Mouse (Mus musculus) forebrain, embryonic 13.5 days (tissue): ENCODE results near the gene Slc17a7. TPM values are rescaled to one million over a fixed set of nuclear protein-coding genes. Genes with fewer than 3 reads are reported as not detected.
"Not testable (repeated sequence)": the region's sequence is repeated elsewhere in the genome, so short reads cannot be mapped to it uniquely, and the experiment has no call there.

Source experiments
- ATAC-seq: fragments of 200-750 bp; cut with Nextera tagmentation; 2 replicates; pipeline ENCODE4 v1.8.0; 2017
- H3K27ac ChIP-seq: fragments of 300-500 bp; sonication (generic); 2 replicates; pipeline ENCODE4 v1.5.1; 2015; ENCODE audit warnings: inconsistent platforms, mild to moderate bottlenecking, moderate library complexity
- H3K27me3 ChIP-seq: fragments of 300-500 bp; sonication (generic); 2 replicates; pipeline ENCODE4 v1.6.1; 2015; ENCODE audit warnings: mild to moderate bottlenecking, inconsistent platforms
- H3K36me3 ChIP-seq: fragments of 300-500 bp; sonication (generic); 2 replicates; pipeline ENCODE4 v1.6.1; 2015; ENCODE audit warnings: mild to moderate bottlenecking, inconsistent platforms; ENCODE audit not compliant: poor library complexity, severe bottlenecking
- H3K4me1 ChIP-seq: fragments of 300-500 bp; sonication (generic); 2 replicates; pipeline ENCODE4 v1.6.1; 2015; ENCODE audit warnings: inconsistent platforms
- H3K4me2 ChIP-seq: fragments of 300-500 bp; sonication (generic); 2 replicates; pipeline ENCODE4 v1.6.1; 2015; ENCODE audit warnings: inconsistent platforms, mild to moderate bottlenecking, moderate library complexity
- H3K4me3 ChIP-seq: fragments of 300-500 bp; sonication (generic); 2 replicates; pipeline ENCODE4 v1.5.1; 2015; ENCODE audit warnings: mild to moderate bottlenecking, inconsistent platforms
- H3K9ac ChIP-seq: fragments of 300-500 bp; sonication (generic); 2 replicates; pipeline ENCODE4 v1.6.1; 2015; ENCODE audit warnings: mild to moderate bottlenecking, inconsistent platforms
- H3K9me3 ChIP-seq: fragments of 300-500 bp; sonication (generic); replicated peaks from 2 replicates; pipeline ENCODE4 v1.6.1; 2016; ENCODE audit warnings: inconsistent platforms
- WGBS: fragments of 180-500 bp; shearing (Covaris S2); methylation state at CpG from one replicate; pipeline ENCODE4 v1.1.7; 2015; 5-methylcytosine and 5-hydroxymethylcytosine counted together
- polyA plus RNA-seq: library from polyadenylated mRNA; unstranded; fragments of >200 nt; fragmentation: Nextera tagmentation; extraction: Ambion mirVana; gene quantifications from 2 replicates; pipeline ENCODE4 v1.2.1, GENCODE M21; 2015

Slc17a7 gene
- polyA plus RNA-seq, 1 experiment from 2014 or later = 14.2 TPM

- WGBS = 69% methylated on average over 1 of the region's 1 CpGs
- H3K27ac ChIP-seq, H3K9ac ChIP-seq: not testable (repeated sequence)
Observed at GRCm38 (mm10) chr7:45173772-45174171, 10.0 kb downstream of the Slc17a7 start.

GRCm38 (mm10) chr7:45174567-45175280, 11.0 kb downstream of the Slc17a7 start:
- ATAC-seq = no peak
- Histone ChIP-seq H3K9ac (0 out of 2 replicates have a peak overlapping the region, but pooled peaks have one; percentile 23), H3K36me3 (no peaks in the 10 kb centered on the region), H3K4me1 (peaks cover 13% of the 10 kb centered on the region), H3K27ac (no peak overlapping the region), H3K9me3 (no peaks in the 10 kb centered on the region), H3K4me2 (peak overlapping the region; percentile 34), H3K4me3 (peak overlapping the region; percentile 6; the same call in 1 of the 2 replicates), H3K27me3 (peaks cover 92% of the 10 kb centered on the region)
- WGBS = 2% methylated on average over 29 of the region's 29 CpGs

More at GRCm38 (mm10) chr7:45173772-45174171, 10.0 kb downstream of the Slc17a7 start:
- H3K36me3 ChIP-seq, ATAC-seq, H3K9me3 ChIP-seq, H3K4me3 ChIP-seq, H3K4me2 ChIP-seq: not testable (repeated sequence)
- peaks cover 15% of the 10 kb centered on the region for H3K4me1 ChIP-seq
- H3K27me3 ChIP-seq = peaks cover 92% of the 10 kb centered on the region

GRCm38 (mm10) chr7:45175398-45175797, 11.6 kb downstream of the Slc17a7 start:
- Histone ChIP-seq H3K9ac (no peak overlapping the region), H3K4me3 (no peak overlapping the region), H3K27ac (no peak overlapping the region), H3K4me2 (no peak overlapping the region), H3K36me3 (no peaks in the 10 kb centered on the region), H3K4me1 (peaks cover 13% of the 10 kb centered on the region), H3K9me3 (no peaks in the 10 kb centered on the region), H3K27me3 (peaks cover 92% of the 10 kb centered on the region)
- ATAC-seq = no peak
- WGBS = under 1% methylated on average over 13 of the region's 13 CpGs

GRCm38 (mm10) chr7:45175929-45176328, 12.2 kb downstream of the Slc17a7 start:
- no peaks in the 10 kb centered on the region for H3K9me3 ChIP-seq
- H3K36me3 ChIP-seq = no peaks in the 10 kb centered on the region
- no peak for ATAC-seq
- WGBS = 2% methylated on average over 23 of the region's 23 CpGs
- H3K4me1 ChIP-seq = peaks cover 14% of the 10 kb centered on the region
- H3K27ac ChIP-seq = no peak overlapping the region
- peak overlapping the region; percentile 25 for H3K4me3 ChIP-seq
- no peak overlapping the region for H3K9ac ChIP-seq
- H3K4me2 ChIP-seq = peak overlapping the region; percentile 46
- H3K27me3 ChIP-seq = peaks cover 92% of the 10 kb centered on the region

- H3K4me2 ChIP-seq = peak overlapping the region; percentile 46
- H3K9ac ChIP-seq = no peak overlapping the region
- no peaks in the 10 kb centered on the region for H3K36me3 ChIP-seq
- WGBS = 2% methylated on average over 27 of the region's 31 CpGs
- H3K4me1 ChIP-seq = peaks cover 18% of the 10 kb centered on the region
- peak overlapping the region; percentile 25 for H3K4me3 ChIP-seq
- peaks cover 96% of the 10 kb centered on the region for H3K27me3 ChIP-seq
- ATAC-seq = no peak
- no peaks in the 10 kb centered on the region for H3K9me3 ChIP-seq
- H3K27ac ChIP-seq = no peak overlapping the region
Observed at GRCm38 (mm10) chr7:45176356-45176755, 12.6 kb downstream of the Slc17a7 start.

- no peak for ATAC-seq
- Histone ChIP-seq H3K9me3 (no peaks in the 10 kb centered on the region), H3K4me3 (no peak overlapping the region), H3K4me1 (peaks cover 31% of the 10 kb centered on the region), H3K27me3 (peaks cover 98% of the 10 kb centered on the region), H3K27ac (no peak overlapping the region), H3K36me3 (no peaks in the 10 kb centered on the region), H3K4me2 (no peak overlapping the region), H3K9ac (no peak overlapping the region)
- whole genome bisulfite sequencing = 24% methylated on average over 7 of the region's 7 CpGs
Observed at GRCm38 (mm10) chr7:45178550-45178949, 14.8 kb downstream of the Slc17a7 start.

- H3K27ac ChIP-seq = no peak within 1 kb of the TSS
- H3K27me3 ChIP-seq = peaks cover 100% of the 10 kb centered on the region
- no peak within 1 kb of the TSS for H3K9ac ChIP-seq
- H3K9me3 ChIP-seq = no peaks in the 10 kb centered on the region
- no peak within 1 kb of the TSS for H3K4me3 ChIP-seq
- ATAC-seq = no peak
- H3K36me3 ChIP-seq = no peaks in the 10 kb centered on the region
- H3K4me2 ChIP-seq = no peak within 1 kb of the TSS
- H3K4me1 ChIP-seq = peaks cover 31% of the 10 kb centered on the region
- 21% methylated on average over 7 of the region's 7 CpGs for WGBS
Observed at GRCm38 (mm10) chr7:45179469-45179868, 15.7 kb downstream of the Slc17a7 start, which contains the start of gene Gfy. Gene Gfy, minus strand, starts transcription at chr7:45179569.

GRCm38 (mm10) chr7:45180896-45181477, 17.2 kb downstream of the Slc17a7 start, which contains the start of gene Pth2:
Gene Pth2, plus strand, starts transcription at chr7:45180995.
- peaks cover 100% of the 10 kb centered on the region for H3K27me3 ChIP-seq
- H3K27ac ChIP-seq = no peak within 1 kb of the TSS
- H3K4me1 ChIP-seq = peaks cover 27% of the 10 kb centered on the region
- H3K9me3 ChIP-seq = no peaks in the 10 kb centered on the region
- WGBS = 13% methylated on average over 20 of the region's 20 CpGs
- peak within 1 kb of the TSS; percentile 33 for H3K4me3 ChIP-seq
- no peak for ATAC-seq
- H3K36me3 ChIP-seq = no peaks in the 10 kb centered on the region
- H3K4me2 ChIP-seq = peak within 1 kb of the TSS; percentile 56
- H3K9ac ChIP-seq = no peak within 1 kb of the TSS

GRCm38 (mm10) chr7:45181540-45181939, 17.8 kb downstream of the Slc17a7 start:
- no peak overlapping the region for H3K27ac ChIP-seq
- no peak overlapping the region for H3K9ac ChIP-seq
- no peaks in the 10 kb centered on the region for H3K36me3 ChIP-seq
- H3K4me3 ChIP-seq = peak overlapping the region; percentile 33
- ATAC-seq = peak; percentile 28; the same call in 1 of the 2 replicates
- H3K4me2 ChIP-seq = peak overlapping the region; percentile 56
- no peaks in the 10 kb centered on the region for H3K9me3 ChIP-seq
- WGBS = 3% methylated on average over 35 of the region's 35 CpGs
- H3K4me1 ChIP-seq = peaks cover 24% of the 10 kb centered on the region
- peaks cover 100% of the 10 kb centered on the region for H3K27me3 ChIP-seq

- Histone ChIP-seq H3K36me3 (no peaks in the 10 kb centered on the region), H3K9ac (peak overlapping the region; percentile 26; the same call in 1 of the 2 replicates), H3K4me3 (peak overlapping the region; percentile 33), H3K27me3 (peaks cover 96% of the 10 kb centered on the region), H3K27ac (no peak overlapping the region), H3K9me3 (no peaks in the 10 kb centered on the region), H3K4me1 (peaks cover 24% of the 10 kb centered on the region), H3K4me2 (peak overlapping the region; percentile 56)
- peak; percentile 89 for ATAC-seq
- 1% methylated on average over 34 of the region's 34 CpGs for WGBS
Observed at GRCm38 (mm10) chr7:45182199-45182601, 18.5 kb downstream of the Slc17a7 start.

- ATAC-seq = peak; percentile 20; the same call in 1 of the 2 replicates
- 17% methylated on average over 11 of the region's 11 CpGs for WGBS
- peaks cover 24% of the 10 kb centered on the region for H3K4me1 ChIP-seq
Observed at GRCm38 (mm10) chr7:45182606-45183005, 18.9 kb downstream of the Slc17a7 start.

GRCm38 (mm10) chr7:45183672-45184071, 19.9 kb downstream of the Slc17a7 start:
- Histone ChIP-seq H3K27me3 (peaks cover 91% of the 10 kb centered on the region), H3K27ac (no peak overlapping the region), H3K9me3 (no peaks in the 10 kb centered on the region), H3K9ac (no peak overlapping the region), H3K4me2 (no peak overlapping the region), H3K36me3 (no peaks in the 10 kb centered on the region), H3K4me1 (peaks cover 24% of the 10 kb centered on the region), H3K4me3 (no peak overlapping the region)
- ATAC-seq = no peak
- 66% methylated on average over 7 of the region's 7 CpGs for WGBS

More at GRCm38 (mm10) chr7:45182606-45183005, 18.9 kb downstream of the Slc17a7 start:
- H3K9me3 ChIP-seq = no peaks in the 10 kb centered on the region
- H3K27me3 ChIP-seq = peaks cover 92% of the 10 kb centered on the region
- peak overlapping the region; percentile 56 for H3K4me2 ChIP-seq
- H3K27ac ChIP-seq = no peak overlapping the region
- peak overlapping the region; percentile 33 for H3K4me3 ChIP-seq
- H3K9ac ChIP-seq = peak overlapping the region; percentile 26; the same call in 1 of the 2 replicates
- H3K36me3 ChIP-seq = no peaks in the 10 kb centered on the region
